Mouse (Mus musculus) embryonic facial prominence, embryonic 14.5 days (tissue): ENCODE measurements around the gene Grb10. TPM values are rescaled to one million over a fixed set of nuclear protein-coding genes. Genes with fewer than 3 reads are reported as not detected.

Source experiments
- ATAC-seq: fragments of 200-750 bp; cut with Nextera tagmentation; 2 replicates; pipeline ENCODE4 v1.8.0; 2017; ENCODE audit warnings: low read depth, moderate number of reproducible peaks, moderate TSS enrichment
- DNase-seq: peaks from one replicate; pipeline ENCODE4 v3.0.0-alpha.2; 2015; ENCODE audit warnings: low spot score
- H3K27ac ChIP-seq: fragments of 300-500 bp; sonication (generic); replicated peaks from 2 replicates; pipeline ENCODE4 v1.5.1; 2014; ENCODE audit warnings: low read depth, mild to moderate bottlenecking, low read length, moderate library complexity
- H3K27me3 ChIP-seq: fragments of 300-500 bp; sonication (generic); replicated peaks from 2 replicates; pipeline ENCODE4 v1.6.1; 2014; ENCODE audit warnings: low read length; ENCODE audit not compliant: control insufficient read depth, insufficient read depth
- H3K36me3 ChIP-seq: fragments of 300-500 bp; sonication (generic); 2 replicates; pipeline ENCODE4 v1.6.1; 2014; ENCODE audit warnings: low read length, mixed read lengths; ENCODE audit not compliant: control insufficient read depth, insufficient read depth
- H3K4me1 ChIP-seq: fragments of 300-500 bp; sonication (generic); 2 replicates; pipeline ENCODE4 v1.6.1; 2014; ENCODE audit warnings: antibody characterized with exemption, low read length; ENCODE audit not compliant: control insufficient read depth, insufficient read depth
- H3K4me2 ChIP-seq: fragments of 300-500 bp; sonication (generic); 2 replicates; pipeline ENCODE4 v1.6.1; 2014; ENCODE audit warnings: low read depth, mild to moderate bottlenecking, low read length, moderate library complexity, mixed read lengths
- H3K4me3 ChIP-seq: fragments of 300-500 bp; sonication (generic); 2 replicates; pipeline ENCODE4 v1.5.1; 2014; ENCODE audit warnings: low read depth, mild to moderate bottlenecking, low read length
- H3K9ac ChIP-seq: fragments of 300-500 bp; sonication (generic); 2 replicates; pipeline ENCODE4 v1.6.1; 2014; ENCODE audit warnings: low read depth, mild to moderate bottlenecking, low read length, moderate library complexity, mixed read lengths
- H3K9me3 ChIP-seq: fragments of 300-500 bp; sonication (generic); 2 replicates; pipeline ENCODE4 v1.6.1; 2016; ENCODE audit warnings: low read length; ENCODE audit not compliant: control insufficient read depth
- WGBS: fragments of 180-500 bp; shearing (Covaris S2); extraction: QIAGEN DNeasy Blood & Tissue Kit; methylation state at CpG from one replicate; pipeline ENCODE4 v1.1.7; 2014; 5-methylcytosine and 5-hydroxymethylcytosine counted together
- polyA plus RNA-seq: library from polyadenylated mRNA; unstranded; fragments of >200 nt; fragmentation: Nextera tagmentation; extraction: Ambion mirVana; gene quantifications from 2 replicates; pipeline ENCODE4 v1.2.1, GENCODE M21; 2014

Grb10 gene
- polyA plus RNA-seq, 1 experiment from 2014 or later: 250 TPM

- peak overlapping the region; percentile 67 for H3K4me2 ChIP-seq
These were observed 1.3 kb downstream of the Grb10 start for GRCm38 (mm10) chr11:12037075-12037686.

GRCm38 (mm10) chr11:12035916-12036910 lies 2.3 kb downstream of the Grb10 start:
- Histone ChIP-seq H3K9me3 (no peaks in the 10 kb centered on the region), H3K27me3 (peaks cover 85% of the 10 kb centered on the region), H3K27ac (peak overlapping the region; percentile 95), H3K4me1 (no peaks in the 10 kb centered on the region; the same call in 1 of the 2 replicates), H3K4me3 (peak overlapping the region; percentile 62), H3K36me3 (peaks cover 9% of the 10 kb centered on the region; the same call in 1 of the 2 replicates), H3K9ac (peak overlapping the region; percentile 95), H3K4me2 (peak overlapping the region; percentile 67)
- no peak for ATAC-seq
- WGBS: 3% methylated on average over 31 of the region's 65 CpGs
- no peak for DNase-seq

More at GRCm38 (mm10) chr11:12037075-12037686, 1.3 kb downstream of the Grb10 start:
- H3K9me3 ChIP-seq: no peaks in the 10 kb centered on the region
- 0% methylated on average over 27 of the region's 93 CpGs for WGBS
- H3K4me1 ChIP-seq: no peaks in the 10 kb centered on the region; the same call in 1 of the 2 replicates
- peak; percentile 85 for DNase-seq
- H3K27ac ChIP-seq: peak overlapping the region; percentile 95
- peak overlapping the region; percentile 62 for H3K4me3 ChIP-seq
- H3K36me3 ChIP-seq: peaks cover 9% of the 10 kb centered on the region; the same call in 1 of the 2 replicates
- peaks cover 85% of the 10 kb centered on the region for H3K27me3 ChIP-seq
- H3K9ac ChIP-seq: peak overlapping the region; percentile 95
- peak; percentile 80 for ATAC-seq

- Histone ChIP-seq H3K4me3 (peak overlapping the region; percentile 62), H3K4me2 (peak overlapping the region; percentile 67), H3K4me1 (no peaks in the 10 kb centered on the region; the same call in 1 of the 2 replicates), H3K36me3 (peaks cover 13% of the 10 kb centered on the region; the same call in 1 of the 2 replicates), H3K27ac (peak overlapping the region; percentile 95), H3K27me3 (peaks cover 85% of the 10 kb centered on the region), H3K9me3 (peaks cover 4% of the 10 kb centered on the region), H3K9ac (peak overlapping the region; percentile 95)
- ATAC-seq (no peak), DNase-seq (no peak)
- 3% methylated on average over 12 of the region's 12 CpGs for WGBS
These were observed 3.2 kb downstream of the Grb10 start for GRCm38 (mm10) chr11:12035324-12035723.

DNA sequence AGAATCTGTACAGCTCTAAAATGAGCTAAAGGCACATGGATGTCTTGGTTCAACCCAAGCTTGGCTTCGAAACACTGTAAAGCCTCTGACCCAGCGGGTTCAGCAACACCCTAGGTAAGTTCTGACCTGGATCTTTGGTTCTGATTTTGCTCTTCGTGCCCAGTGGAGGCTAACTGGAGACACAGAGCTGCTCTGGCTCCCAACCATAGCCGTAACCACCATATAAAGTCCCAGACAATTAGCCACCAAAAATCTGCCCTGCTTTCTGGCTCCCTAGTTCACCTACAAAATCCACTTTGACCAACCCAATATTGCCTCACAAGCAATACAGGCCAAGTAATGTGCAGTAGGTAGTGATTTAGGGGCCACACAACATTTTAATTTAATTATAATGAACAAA lies 3.7 kb downstream of the Grb10 start:
- no peaks in the 10 kb centered on the region; the same call in 1 of the 2 replicates for H3K4me1 ChIP-seq
- 43% methylated on average over 4 of the region's 4 CpGs for WGBS
- peaks cover 85% of the 10 kb centered on the region for H3K27me3 ChIP-seq
- H3K9me3 ChIP-seq: peaks cover 7% of the 10 kb centered on the region
- H3K36me3 ChIP-seq: peaks cover 19% of the 10 kb centered on the region
- H3K4me2 ChIP-seq: peak overlapping the region; percentile 67
- H3K4me3 ChIP-seq: peak overlapping the region; percentile 62
- ATAC-seq: no peak
- peak overlapping the region; percentile 95 for H3K9ac ChIP-seq
- H3K27ac ChIP-seq: peak overlapping the region; percentile 95
- no peak for DNase-seq

GRCm38 (mm10) chr11:12034371-12034770 lies 4.1 kb downstream of the Grb10 start:
- DNase-seq: peak; percentile 61
- Histone ChIP-seq H3K27me3 (peaks cover 85% of the 10 kb centered on the region), H3K9me3 (peaks cover 9% of the 10 kb centered on the region), H3K4me3 (peak overlapping the region; percentile 62), H3K27ac (peak overlapping the region; percentile 95), H3K9ac (peak overlapping the region; percentile 95), H3K4me1 (no peaks in the 10 kb centered on the region; the same call in 1 of the 2 replicates), H3K36me3 (peaks cover 23% of the 10 kb centered on the region), H3K4me2 (peak overlapping the region; percentile 67)
- 32% methylated on average over 5 of the region's 5 CpGs for WGBS
- no peak for ATAC-seq

DNA sequence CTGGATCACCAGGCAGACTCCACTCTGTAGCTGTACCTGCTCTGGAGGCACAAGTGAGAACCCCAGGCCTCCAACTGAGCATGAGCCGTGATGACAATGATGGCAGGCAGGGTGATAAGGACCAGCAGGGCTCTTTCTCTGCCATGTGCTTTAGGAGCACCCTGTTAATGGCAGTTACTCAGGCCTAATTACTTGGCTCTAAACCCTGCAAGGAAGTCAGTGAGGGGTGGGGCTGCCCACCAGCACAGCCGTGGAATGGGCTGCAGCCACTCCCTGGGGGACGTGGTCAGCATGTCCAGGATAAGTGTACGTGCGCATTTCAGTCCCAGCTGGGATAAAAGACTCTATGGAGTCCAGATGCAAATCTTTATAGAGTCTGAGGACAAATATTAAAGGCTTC lies 5.7 kb downstream of the Grb10 start:
- Histone ChIP-seq H3K36me3 (peaks cover 38% of the 10 kb centered on the region), H3K4me1 (no peaks in the 10 kb centered on the region), H3K4me3 (peak overlapping the region; percentile 62), H3K27me3 (peaks cover 94% of the 10 kb centered on the region), H3K27ac (no peak overlapping the region; the same call in 1 of the 2 replicates), H3K9ac (peak overlapping the region; percentile 51; the same call in 1 of the 2 replicates), H3K9me3 (peaks cover 25% of the 10 kb centered on the region), H3K4me2 (peak overlapping the region; percentile 67)
- no peak for DNase-seq
- no peak for ATAC-seq
- 42% methylated on average over 5 of the region's 5 CpGs for WGBS

- H3K27ac ChIP-seq: no peak overlapping the region
- peaks cover 95% of the 10 kb centered on the region for H3K27me3 ChIP-seq
- no peak for DNase-seq
- peaks cover 74% of the 10 kb centered on the region for H3K9me3 ChIP-seq
- 49% methylated on average over 17 of the region's 17 CpGs for WGBS
- no peak overlapping the region for H3K9ac ChIP-seq
- no peaks in the 10 kb centered on the region; the same call in 1 of the 2 replicates for H3K4me1 ChIP-seq
- peak overlapping the region; percentile 59 for H3K4me2 ChIP-seq
- peak overlapping the region; percentile 32 for H3K4me3 ChIP-seq
- peaks cover 90% of the 10 kb centered on the region for H3K36me3 ChIP-seq
- ATAC-seq: no peak
These were observed 11.8 kb downstream of the Grb10 start for GRCm38 (mm10) chr11:12026638-12027037.
